Mouse (Mus musculus): ENCODE results near the gene Ptk7.
A peak's percentile ranks its signal among the peaks of the same experiment; 100 is the strongest.

DNA sequence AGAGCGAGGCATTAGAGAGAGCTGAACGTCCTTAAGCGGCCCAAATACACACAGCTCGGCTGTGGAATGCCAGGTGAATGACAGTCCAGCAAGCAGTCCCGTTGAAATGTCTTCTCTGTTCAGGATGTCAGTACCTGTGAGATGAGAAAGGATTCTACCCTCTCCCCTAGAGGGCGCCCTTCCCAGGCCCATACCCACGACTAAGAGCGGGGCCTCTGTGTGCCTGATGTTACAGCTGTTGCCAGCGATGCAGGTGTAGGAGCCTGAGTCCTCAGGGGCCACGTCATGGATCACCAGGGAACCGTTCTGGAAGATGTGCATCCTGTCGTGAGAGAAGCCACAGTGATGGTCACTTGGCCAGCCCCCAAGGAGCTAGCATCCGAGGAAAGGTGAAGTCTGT, 53.2 kb downstream of the Ptk7 start:
- TF ChIP-seq POLR2A (IDR thresholded peaks at IDR 0.05; ENCODE audit: low read depth, low read length) (no peak), CTCF (IDR thresholded peaks at IDR 0.05; ENCODE audit: extremely low read depth, insufficient read length, insufficient replicate concordance, low read depth, low read length) (peak; percentile 46; the same call in 1 of the 2 replicates)

Data from small intestine, adult 2 months (tissue).